Mouse (Mus musculus): ENCODE data around the gene Proser2. TPM values are rescaled to one million over a fixed set of nuclear protein-coding genes. Genes with fewer than 3 reads are reported as not detected.
"Not testable (repeated sequence)": the region's sequence is repeated elsewhere in the genome, so short reads cannot be mapped to it uniquely, and the experiment has no call there.

The Proser2 gene
- total RNA-seq, 2 experiments from 2014 or later = 2.3 to 3.4 TPM

- intact Hi-C loops (cut with DNase I) = no loop called here
Observed at GRCm38 (mm10) chr2:6133871-6134270, 3.9 kb upstream of the Proser2 start.

GRCm38 (mm10) chr2:6128881-6129280, 1.1 kb downstream of the Proser2 start:
- intact Hi-C loops (cut with DNase I) = no loop called here
- DNase-seq = no peak

More at GRCm38 (mm10) chr2:6133871-6134270, 3.9 kb upstream of the Proser2 start:
- no peak for DNase-seq

- intact Hi-C loops (cut with DNase I) = no loop called here
- no peak for DNase-seq
Observed at GRCm38 (mm10) chr2:6128136-6128805, 1.7 kb downstream of the Proser2 start.

DNA sequence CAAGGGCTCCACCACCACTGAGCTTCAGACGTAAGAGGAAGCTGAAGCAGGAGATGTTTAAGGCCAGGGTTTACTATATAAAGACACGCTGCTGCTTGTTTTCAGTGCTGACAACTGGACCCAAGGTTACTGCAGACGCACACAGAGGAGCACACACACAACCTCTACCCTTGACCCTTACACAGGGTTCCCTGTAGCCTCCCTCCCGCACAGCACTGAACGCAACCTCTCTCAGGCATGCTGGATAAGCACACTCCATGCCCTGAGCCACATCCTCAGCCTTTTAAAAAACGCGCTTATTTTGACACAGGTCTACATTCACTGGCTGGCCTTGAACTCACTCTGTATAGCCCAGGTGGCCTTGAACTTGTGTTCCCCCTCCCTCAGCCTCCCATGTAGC, 7.0 kb downstream of the Proser2 start:
- intact Hi-C loops (cut with DNase I) = no loop called here
- no peak for DNase-seq

GRCm38 (mm10) chr2:6121091-6121490, 8.9 kb downstream of the Proser2 start:
- intact Hi-C loops (cut with DNase I) = no loop called here
- no peak for DNase-seq

- DNase-seq = no peak
- intact Hi-C loops (cut with DNase I) = no loop called here
Observed at GRCm38 (mm10) chr2:6118246-6118645, 11.8 kb downstream of the Proser2 start.

GRCm38 (mm10) chr2:6113792-6114191, 16.2 kb downstream of the Proser2 start:
- no peak for DNase-seq
- intact Hi-C loops (cut with DNase I) = no loop called here

DNA sequence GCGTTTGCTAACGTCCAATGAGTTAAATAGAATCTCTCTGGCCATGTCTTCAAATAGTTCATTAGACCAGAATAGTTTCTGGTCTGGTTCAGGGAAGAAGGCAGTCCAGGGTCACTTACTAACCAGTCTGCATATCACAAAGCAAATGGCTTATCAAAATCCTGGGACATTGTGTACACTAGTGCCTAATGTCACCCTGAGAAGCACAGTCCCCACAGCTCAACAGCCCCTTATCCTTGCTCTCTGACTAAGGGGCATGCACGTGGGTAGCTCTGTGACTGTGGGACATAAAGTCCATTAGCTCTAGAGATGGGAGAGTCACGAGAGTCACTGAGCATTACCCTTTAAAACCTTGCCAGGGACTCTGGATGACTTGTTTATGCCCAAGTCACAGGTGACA, 17.4 kb downstream of the Proser2 start:
- intact Hi-C loops (cut with DNase I) = no loop called here
- no peak for DNase-seq

- DNase-seq = no peak
- intact Hi-C loops (cut with DNase I) = no loop called here
Observed at GRCm38 (mm10) chr2:6105437-6105836, 24.6 kb downstream of the Proser2 start.

GRCm38 (mm10) chr2:6100755-6101154, 29.3 kb downstream of the Proser2 start:
- intact Hi-C loops (cut with DNase I) = no loop called here
- DNase-seq = no peak

- peak; percentile 39 for DNase-seq
- intact Hi-C loops (cut with DNase I) = no loop called here
Observed at GRCm38 (mm10) chr2:6100027-6100749, 29.8 kb downstream of the Proser2 start.

GRCm38 (mm10) chr2:6099443-6099842, 30.6 kb downstream of the Proser2 start:
- intact Hi-C loops (cut with DNase I) = no loop called here
- no peak for DNase-seq

- intact Hi-C loops (cut with DNase I) = no loop called here
- DNase-seq = no peak
Observed at GRCm38 (mm10) chr2:6098924-6099323, 31.1 kb downstream of the Proser2 start.

GRCm38 (mm10) chr2:6097113-6097716, 32.8 kb downstream of the Proser2 start:
- no peak for DNase-seq
- intact Hi-C loops (cut with DNase I) = no loop called here

- DNase-seq; intact Hi-C loops (cut with DNase I): not testable (repeated sequence)
Observed at GRCm38 (mm10) chr2:6089941-6090340, 40.1 kb downstream of the Proser2 start.

DNA sequence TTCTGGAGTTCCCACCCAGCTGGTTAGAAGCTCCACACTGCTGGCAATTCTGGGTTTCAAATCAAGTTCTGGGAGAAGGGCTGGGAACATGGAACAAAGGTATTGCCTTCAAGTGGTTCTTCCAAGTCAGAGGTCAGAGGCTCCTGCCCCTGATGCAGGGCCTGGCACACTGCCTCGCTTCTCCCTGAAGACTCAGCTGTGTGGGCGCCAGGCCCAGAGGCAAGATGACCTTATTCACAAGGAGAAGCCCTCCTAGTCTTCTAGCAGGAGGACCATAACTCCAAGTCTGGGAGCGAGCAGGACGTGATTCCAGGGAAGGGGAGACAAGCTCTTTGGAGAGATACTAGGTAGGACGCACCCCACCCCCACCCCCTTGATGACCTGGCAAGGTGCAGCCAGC, 42.9 kb downstream of the Proser2 start:
- DNase-seq = no peak
- intact Hi-C loops (cut with DNase I) = no loop called here

DNA sequence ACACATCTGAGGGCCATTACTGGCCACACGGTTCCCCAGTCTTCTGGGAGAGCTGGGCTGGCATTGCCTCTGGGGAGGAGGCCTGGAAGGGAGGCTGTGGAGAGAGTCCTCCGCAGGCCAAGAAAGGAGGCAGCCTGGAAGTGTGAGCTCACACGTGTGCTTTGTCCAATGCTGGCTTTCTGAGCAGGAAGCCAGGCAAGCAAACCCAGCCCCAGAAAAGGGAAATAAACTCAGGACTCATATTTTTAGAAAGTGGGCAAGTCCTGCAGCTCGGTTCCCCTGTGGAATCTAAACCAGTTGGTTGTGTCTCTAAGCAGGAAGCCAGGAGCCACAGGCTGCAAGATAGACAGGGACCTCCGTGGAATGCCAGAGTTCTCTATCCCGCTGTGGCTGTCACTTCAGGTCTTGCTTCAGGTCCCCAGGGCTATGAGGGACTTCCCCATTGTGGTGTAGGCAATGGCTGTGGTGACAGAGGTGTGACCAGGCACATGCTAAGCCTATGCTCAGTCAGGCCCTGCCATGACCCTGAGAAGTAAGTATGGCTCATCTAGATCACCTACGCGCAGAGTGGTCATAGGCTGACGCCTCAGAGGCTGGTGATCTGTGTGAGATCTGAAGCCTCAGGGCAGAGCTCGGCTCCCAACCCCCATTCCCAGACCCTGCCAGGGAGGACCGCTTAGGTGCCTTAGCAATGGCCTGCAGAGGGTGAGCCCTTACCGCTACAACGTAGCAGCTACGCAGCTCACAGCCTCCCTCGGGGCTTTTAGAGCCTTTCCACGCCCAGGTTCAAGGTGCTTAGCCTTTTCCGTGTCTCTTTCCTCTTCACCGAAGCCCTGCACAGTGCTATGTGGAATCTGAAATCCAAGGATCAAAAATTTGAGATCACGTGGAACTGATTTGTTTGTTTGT, 44.1 kb downstream of the Proser2 start:
- intact Hi-C loops (cut with DNase I) = no loop called here
- no peak for DNase-seq

- intact Hi-C loops (cut with DNase I) = no loop called here
- DNase-seq = no peak
Observed at GRCm38 (mm10) chr2:6083696-6084095, 46.3 kb downstream of the Proser2 start.

GRCm38 (mm10) chr2:6082615-6083014, 47.4 kb downstream of the Proser2 start:
- intact Hi-C loops (cut with DNase I) = no loop called here
- DNase-seq = no peak

DNA sequence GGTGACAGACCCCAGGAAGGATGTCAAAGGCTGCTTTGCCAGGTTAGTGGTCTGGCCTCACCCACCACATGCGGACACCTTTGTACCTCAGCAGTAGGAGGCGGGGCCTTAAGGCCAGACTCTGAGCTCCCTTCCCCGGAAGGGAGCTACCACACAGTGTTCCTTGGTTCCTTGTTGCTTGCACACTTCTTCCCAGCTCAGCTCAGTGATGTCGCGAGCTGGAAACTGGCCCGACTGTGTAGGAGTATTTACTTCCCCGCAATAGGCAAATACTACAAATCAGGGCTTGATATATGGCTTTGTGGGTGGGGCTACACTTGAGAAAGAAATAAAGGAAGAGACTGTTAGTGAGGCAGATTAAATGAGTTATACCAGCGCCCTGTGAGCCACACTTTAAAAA, 48.9 kb downstream of the Proser2 start:
- no peak for DNase-seq
- intact Hi-C loops (cut with DNase I) = no loop called here

GRCm38 (mm10) chr2:6080037-6080436, 50.0 kb downstream of the Proser2 start:
- DNase-seq = no peak
- intact Hi-C loops (cut with DNase I) = no loop called here
